Mouse (Mus musculus) heart, adult 2 months (tissue): ENCODE measurements around the gene Gnaq.

Source experiments
- CTCF ChIP-seq: fragments of 200-600 bp; IDR thresholded peaks from 2 replicates; pipeline ENCODE4 v1.8.1; 2022; ENCODE audit warnings: antibody characterized with exemption, mild to moderate bottlenecking, moderate library complexity
- POLR2A ChIP-seq: fragments of 200-500 bp; IDR thresholded peaks from 2 replicates; pipeline ENCODE4 v1.6.1; 2011; ENCODE audit warnings: mild to moderate bottlenecking, low read depth, low read length, control low read depth; ENCODE audit not compliant: insufficient read depth

- no peak for TF ChIP-seq POLR2A
- no peak for TF ChIP-seq CTCF
These were observed 82.9 kb downstream of the Gnaq start for GRCm38 (mm10) chr19:16215430-16216016.
